Mouse (Mus musculus) ES-E14 (cell line): ENCODE measurements around the gene Nfam1. TPM values are rescaled to one million over a fixed set of nuclear protein-coding genes. Genes with fewer than 3 reads are reported as not detected.

Experiments used
- DNase-seq: peaks from one replicate; pipeline ENCODE4 v3.0.0-alpha.2; 2013; ENCODE audit warnings: low read depth, low spot score
- H3K27ac ChIP-seq: 2 replicates; pipeline ENCODE4 v1.5.1; 2012; ENCODE audit warnings: low read depth, mild to moderate bottlenecking, low read length, moderate library complexity, mixed read lengths; ENCODE audit not compliant: poor library complexity, insufficient read depth, severe bottlenecking
- H3K36me3 ChIP-seq: 2 replicates; pipeline ENCODE4 v1.6.1; 2012; ENCODE audit warnings: mild to moderate bottlenecking, low read length, moderate library complexity, mixed read lengths; ENCODE audit not compliant: control insufficient read depth, poor library complexity, insufficient read depth, severe bottlenecking
- H3K4me1 ChIP-seq, 2 experiments: fragments of 150-350 bp in 1 of 2; sonication (generic) in 1 of 2; 2 replicates each; pipeline ENCODE4 v1.6.1; 2012; ENCODE audit warnings: low read length in 2 of 2, mild to moderate bottlenecking in 1 of 2, mixed read lengths in 1 of 2; ENCODE audit not compliant: control insufficient read depth in 2 of 2, insufficient read depth in 2 of 2, poor library complexity in 1 of 2
- H3K4me3 ChIP-seq, 2 experiments: fragments of 150-350 bp in 1 of 2; sonication (generic) in 1 of 2; 2 replicates each; pipeline ENCODE4 v1.5.1; 2012; ENCODE audit warnings: low read length in 2 of 2, low read depth in 1 of 2, mild to moderate bottlenecking in 1 of 2, mixed read lengths in 1 of 2; ENCODE audit not compliant: insufficient read depth in 1 of 2, poor library complexity in 1 of 2, severe bottlenecking in 1 of 2
- H3K9ac ChIP-seq: 2 replicates; pipeline ENCODE4 v1.6.1; 2012; ENCODE audit warnings: low read depth, mild to moderate bottlenecking, low read length, mixed read lengths; ENCODE audit not compliant: poor library complexity, insufficient read depth, severe bottlenecking
- H3K9me3 ChIP-seq: fragments of 150-350 bp; sonication (generic); 2 replicates; pipeline ENCODE4 v1.6.1; 2012; ENCODE audit warnings: low read depth, mild to moderate bottlenecking, low read length; ENCODE audit not compliant: control insufficient read depth, insufficient read depth
- CHD2 ChIP-seq: IDR thresholded peaks from 2 replicates; pipeline ENCODE4 v1.6.1; 2014; ENCODE audit warnings: mild to moderate bottlenecking, low read depth, low read length, inconsistent platforms
- HCFC1 ChIP-seq: IDR thresholded peaks from 2 replicates; pipeline ENCODE4 v1.6.1; 2012; ENCODE audit warnings: low read length, inconsistent platforms, borderline replicate concordance; ENCODE audit not compliant: insufficient read depth
- MAFK ChIP-seq: IDR thresholded peaks from 2 replicates; pipeline ENCODE4 v1.6.1; 2014; ENCODE audit warnings: mild to moderate bottlenecking, low read depth, low read length, inconsistent platforms; ENCODE audit not compliant: insufficient read depth
- ZC3H11A ChIP-seq: IDR thresholded peaks from 2 replicates; pipeline ENCODE4 v1.6.1; 2012; ENCODE audit warnings: low read depth, mild to moderate bottlenecking, inconsistent platforms, low read length, borderline replicate concordance
- ZNF384 ChIP-seq: IDR thresholded peaks from 2 replicates; pipeline ENCODE4 v1.6.1; 2012; ENCODE audit warnings: low read depth, low read length, inconsistent platforms
- in situ Hi-C, 2 experiments: fragments of 600-800 bp; cut with MboI; formaldehyde crosslinking; loops; one replicate each; pipeline ENCODE4 v1.15.1; 2025; ENCODE audit warnings: low sequenced_read_pairs in 2 of 2, inconsistent platforms in 1 of 2; ENCODE audit not compliant: unreplicated experiment in 2 of 2
- total RNA-seq: library from RNA; depleted of rRNA; stranded (reverse); fragments of 300-350 nt; gene quantifications from 2 replicates; pipeline ENCODE4 v1.2.3, GENCODE M21; 2012

Gene Nfam1
- total RNA-seq, 1 experiment, result 2.1 TPM

- H3K4me1 ChIP-seq, result peaks cover 2 to 22% of the 10 kb centered on the region in 2 experiments; a peak in 3 of 4 replicates
- DNase-seq, result no peak
Measured at GRCm38 (mm10) chr15:82963556-82964156, 69.5 kb downstream of the Nfam1 start.

GRCm38 (mm10) chr15:82963090-82963489, 70.0 kb downstream of the Nfam1 start:
- Histone ChIP-seq H3K36me3 (no peaks in the 10 kb centered on the region), H3K4me1 (peaks cover 2 to 26% of the 10 kb centered on the region in 2 experiments; a peak in 3 of 4 replicates)

More at GRCm38 (mm10) chr15:82963556-82964156, 69.5 kb downstream of the Nfam1 start:
- in situ Hi-C loops, result no loop called here
- Histone ChIP-seq H3K4me3 (peak overlapping the region in 1 of 2 experiments; percentile 75; a peak in 2 of 4 replicates), H3K9me3 (no peaks in the 10 kb centered on the region), H3K36me3 (no peaks in the 10 kb centered on the region), H3K27ac (no peak overlapping the region), H3K9ac (peak overlapping the region; percentile 74)
- no peak for TF ChIP-seq HCFC1
- no peak for TF ChIP-seq ZNF384
- no peak for TF ChIP-seq CHD2
- no peak for TF ChIP-seq ZC3H11A
- TF ChIP-seq MAFK, result no peak

GRCm38 (mm10) chr15:82962536-82962935, 70.6 kb downstream of the Nfam1 start:
- Histone ChIP-seq H3K27ac (no peak overlapping the region), H3K9ac (no peak overlapping the region)

More at GRCm38 (mm10) chr15:82963090-82963489, 70.0 kb downstream of the Nfam1 start:
- in situ Hi-C loops, result no loop called here
- TF ChIP-seq ZC3H11A, result no peak
- no peak for TF ChIP-seq CHD2
- no peak for TF ChIP-seq HCFC1
- H3K4me3 ChIP-seq, result peak overlapping the region; percentile 29 to 75
- peak overlapping the region; percentile 49; the same call in 1 of the 2 replicates for H3K9ac ChIP-seq
- no peak for DNase-seq
- no peak overlapping the region for H3K27ac ChIP-seq
- H3K9me3 ChIP-seq, result no peaks in the 10 kb centered on the region

GRCm38 (mm10) chr15:82960786-82961561, 72.1 kb downstream of the Nfam1 start:
- no peak for TF ChIP-seq ZC3H11A
- no peak for TF ChIP-seq CHD2
- no peak for TF ChIP-seq ZNF384
- TF ChIP-seq MAFK, result no peak
- no peak for TF ChIP-seq HCFC1
- peaks cover 2 to 22% of the 10 kb centered on the region in 2 experiments; a peak in 3 of 4 replicates for H3K4me1 ChIP-seq
- peak overlapping the region; percentile 20; the same call in 1 of the 2 replicates for H3K9ac ChIP-seq
- no peak for DNase-seq
- no peaks in the 10 kb centered on the region for H3K9me3 ChIP-seq
- H3K4me3 ChIP-seq, result no peak overlapping the region; a peak in 1 of 4 replicates
- in situ Hi-C loops, result no loop called here
- no peaks in the 10 kb centered on the region for H3K36me3 ChIP-seq
- no peak overlapping the region for H3K27ac ChIP-seq

More at GRCm38 (mm10) chr15:82962536-82962935, 70.6 kb downstream of the Nfam1 start:
- Histone ChIP-seq H3K4me3 (peak overlapping the region; percentile 29 to 75; a peak in 3 of 4 replicates), H3K36me3 (no peaks in the 10 kb centered on the region), H3K9me3 (no peaks in the 10 kb centered on the region), H3K4me1 (peaks cover 2 to 23% of the 10 kb centered on the region in 2 experiments; a peak in 3 of 4 replicates)
- DNase-seq, result no peak
- in situ Hi-C loops, result no loop called here
- TF ChIP-seq CHD2 (no peak), ZNF384 (no peak), ZC3H11A (no peak), MAFK (no peak), HCFC1 (no peak)
